Mouse (Mus musculus) hindbrain, embryonic 13.5 days (tissue): ENCODE results near the gene Styk1. TPM values are rescaled to one million over a fixed set of nuclear protein-coding genes. Genes with fewer than 3 reads are reported as not detected.
"Not testable (repeated sequence)": the region's sequence is repeated elsewhere in the genome, so short reads cannot be mapped to it uniquely, and the experiment has no call there.

Experiments
- ATAC-seq: fragments of 200-750 bp; cut with Nextera tagmentation; 2 replicates; pipeline ENCODE4 v1.8.0; 2017; ENCODE audit warnings: moderate TSS enrichment; ENCODE audit not compliant: low FRiP score
- H3K27ac ChIP-seq: fragments of 300-500 bp; sonication (generic); 2 replicates; pipeline ENCODE4 v1.5.1; 2015; ENCODE audit warnings: inconsistent platforms, mild to moderate bottlenecking, moderate library complexity
- H3K27me3 ChIP-seq: fragments of 300-500 bp; sonication (generic); 2 replicates; pipeline ENCODE4 v1.6.1; 2015; ENCODE audit warnings: mild to moderate bottlenecking, inconsistent platforms
- H3K36me3 ChIP-seq: fragments of 300-500 bp; sonication (generic); 2 replicates; pipeline ENCODE4 v1.6.1; 2015; ENCODE audit warnings: mild to moderate bottlenecking, inconsistent platforms
- H3K4me1 ChIP-seq: fragments of 300-500 bp; sonication (generic); replicated peaks from 2 replicates; pipeline ENCODE4 v1.6.1; 2015; ENCODE audit warnings: inconsistent platforms
- H3K4me2 ChIP-seq: fragments of 300-500 bp; sonication (generic); 2 replicates; pipeline ENCODE4 v1.6.1; 2015; ENCODE audit warnings: inconsistent platforms, mild to moderate bottlenecking, moderate library complexity
- H3K4me3 ChIP-seq: fragments of 300-500 bp; sonication (generic); 2 replicates; pipeline ENCODE4 v1.5.1; 2015; ENCODE audit warnings: mild to moderate bottlenecking, inconsistent platforms
- H3K9ac ChIP-seq: fragments of 300-500 bp; sonication (generic); 2 replicates; pipeline ENCODE4 v1.6.1; 2015; ENCODE audit warnings: mild to moderate bottlenecking, inconsistent platforms
- H3K9me3 ChIP-seq: fragments of 300-500 bp; sonication (generic); 2 replicates; pipeline ENCODE4 v1.6.1; 2016; ENCODE audit warnings: inconsistent platforms
- WGBS: fragments of 180-500 bp; shearing (Covaris S2); methylation state at CpG from one replicate; pipeline ENCODE4 v1.1.7; 2015; 5-methylcytosine and 5-hydroxymethylcytosine counted together
- polyA plus RNA-seq: library from polyadenylated mRNA; unstranded; fragments of >200 nt; fragmentation: Nextera tagmentation; extraction: Ambion mirVana; gene quantifications from 2 replicates; pipeline ENCODE4 v1.2.1, GENCODE M21; 2015

The Styk1 gene
- polyA plus RNA-seq, 1 experiment from 2014 or later = 2.7 TPM

GRCm38 (mm10) chr6:131304776-131305175 is 48.6 kb downstream of the Styk1 start:
- Histone ChIP-seq H3K27me3 (no peaks in the 10 kb centered on the region), H3K9me3 (no peaks in the 10 kb centered on the region), H3K36me3 (no peaks in the 10 kb centered on the region), H3K27ac (no peak overlapping the region), H3K4me1 (no peaks in the 10 kb centered on the region), H3K4me2 (no peak overlapping the region), H3K9ac (no peak overlapping the region), H3K4me3 (no peak overlapping the region)
- WGBS = 75% methylated on average over 3 of the region's 3 CpGs
- no peak for ATAC-seq

GRCm38 (mm10) chr6:131298531-131298930 is 54.9 kb downstream of the Styk1 start:
- Histone ChIP-seq H3K36me3 (no peaks in the 10 kb centered on the region), H3K4me2 (no peak overlapping the region), H3K27ac (no peak overlapping the region), H3K4me3 (no peak overlapping the region), H3K9me3 (no peaks in the 10 kb centered on the region), H3K9ac (no peak overlapping the region), H3K27me3 (0 out of 2 replicates have a peak, but pooled peaks cover 2% of the 10 kb centered on the region), H3K4me1 (no peaks in the 10 kb centered on the region)
- ATAC-seq = no peak

- WGBS = 87% methylated on average over 5 of the region's 5 CpGs
- H3K9ac ChIP-seq = no peak overlapping the region
- no peaks in the 10 kb centered on the region for H3K36me3 ChIP-seq
- no peak for ATAC-seq
- peaks cover 11% of the 10 kb centered on the region for H3K4me1 ChIP-seq
- no peak overlapping the region for H3K4me2 ChIP-seq
- 0 out of 2 replicates have a peak, but pooled peaks cover 2% of the 10 kb centered on the region for H3K27me3 ChIP-seq
- no peaks in the 10 kb centered on the region for H3K9me3 ChIP-seq
- no peak overlapping the region for H3K27ac ChIP-seq
- H3K4me3 ChIP-seq = no peak overlapping the region
Observed at GRCm38 (mm10) chr6:131294435-131295112, 58.8 kb downstream of the Styk1 start.

- Histone ChIP-seq H3K9me3 (no peaks in the 10 kb centered on the region), H3K27ac (no peak overlapping the region), H3K9ac (no peak overlapping the region), H3K36me3 (no peaks in the 10 kb centered on the region), H3K27me3 (0 out of 2 replicates have a peak, but pooled peaks cover 2% of the 10 kb centered on the region), H3K4me1 (peaks cover 11% of the 10 kb centered on the region), H3K4me3 (no peak overlapping the region), H3K4me2 (peak overlapping the region; percentile 60)
- 93% methylated on average over 5 of the region's 5 CpGs for WGBS
- ATAC-seq = no peak
Observed at GRCm38 (mm10) chr6:131293916-131294315, 59.5 kb downstream of the Styk1 start.

GRCm38 (mm10) chr6:131292991-131293788 is 60.2 kb downstream of the Styk1 start, which contains the start of gene Magohb:
TSS of gene Magohb (minus strand) at chr6:131293244.
- H3K9ac ChIP-seq = peak within 1 kb of the TSS; percentile 81
- H3K27me3 ChIP-seq = 0 out of 2 replicates have a peak, but pooled peaks cover 2% of the 10 kb centered on the region
- H3K4me2 ChIP-seq = peak within 1 kb of the TSS; percentile 69
- peaks cover 2% of the 10 kb centered on the region; the same call in 1 of the 2 replicates for H3K36me3 ChIP-seq
- peaks cover 11% of the 10 kb centered on the region for H3K4me1 ChIP-seq
- H3K4me3 ChIP-seq = peak within 1 kb of the TSS; percentile 63
- H3K27ac ChIP-seq = peak within 1 kb of the TSS; percentile 77
- WGBS = 2% methylated on average over 51 of the region's 51 CpGs
- H3K9me3 ChIP-seq = no peaks in the 10 kb centered on the region
- peak; percentile 92 for ATAC-seq

- Histone ChIP-seq H3K9ac (peak overlapping the region; percentile 81), H3K4me3 (peak overlapping the region; percentile 63), H3K4me2 (peak overlapping the region; percentile 69), H3K4me1 (peaks cover 11% of the 10 kb centered on the region), H3K27me3 (0 out of 2 replicates have a peak, but pooled peaks cover 2% of the 10 kb centered on the region), H3K36me3 (peaks cover 8% of the 10 kb centered on the region), H3K27ac (no peak overlapping the region; the same call in 1 of the 2 replicates), H3K9me3 (no peaks in the 10 kb centered on the region)
- WGBS = 29% methylated on average over 10 of the region's 10 CpGs
- peak; percentile 57 for ATAC-seq
Observed at GRCm38 (mm10) chr6:131292276-131292990, 61.0 kb downstream of the Styk1 start.

GRCm38 (mm10) chr6:131290430-131290829 is 63.0 kb downstream of the Styk1 start:
- H3K27ac ChIP-seq = no peak overlapping the region
- no peak overlapping the region for H3K9ac ChIP-seq
- peaks cover 20% of the 10 kb centered on the region for H3K36me3 ChIP-seq
- WGBS = 11% methylated on average over 2 of the region's 2 CpGs
- H3K4me2 ChIP-seq = no peak overlapping the region
- ATAC-seq = no peak
- no peaks in the 10 kb centered on the region for H3K9me3 ChIP-seq
- H3K4me1 ChIP-seq = peaks cover 11% of the 10 kb centered on the region
- H3K4me3 ChIP-seq = no peak overlapping the region
- H3K27me3 ChIP-seq = no peaks in the 10 kb centered on the region

GRCm38 (mm10) chr6:131278160-131278559 is 75.2 kb downstream of the Styk1 start:
- H3K4me2 ChIP-seq, ATAC-seq, H3K9ac ChIP-seq, H3K27me3 ChIP-seq, H3K4me1 ChIP-seq, H3K9me3 ChIP-seq, H3K4me3 ChIP-seq, H3K27ac ChIP-seq: not testable (repeated sequence)
- peaks cover 32% of the 10 kb centered on the region for H3K36me3 ChIP-seq
- 100% methylated on average over 2 of the region's 2 CpGs for WGBS

GRCm38 (mm10) chr6:131276659-131277058 is 76.7 kb downstream of the Styk1 start:
- no peak overlapping the region for H3K9ac ChIP-seq
- WGBS = 94% methylated on average over 4 of the region's 4 CpGs
- H3K4me1 ChIP-seq = no peaks in the 10 kb centered on the region
- no peak for ATAC-seq
- H3K9me3 ChIP-seq = no peaks in the 10 kb centered on the region
- no peak overlapping the region for H3K27ac ChIP-seq
- peaks cover 17% of the 10 kb centered on the region for H3K36me3 ChIP-seq
- H3K27me3 ChIP-seq = no peaks in the 10 kb centered on the region
- H3K4me3 ChIP-seq = no peak overlapping the region
- no peak overlapping the region for H3K4me2 ChIP-seq

- no peak for ATAC-seq
- no peak overlapping the region for H3K27ac ChIP-seq
- H3K36me3 ChIP-seq = peaks cover 6% of the 10 kb centered on the region
- H3K9ac ChIP-seq = no peak overlapping the region
- no peaks in the 10 kb centered on the region for H3K27me3 ChIP-seq
- H3K4me2 ChIP-seq = no peak overlapping the region
- H3K4me1 ChIP-seq = no peaks in the 10 kb centered on the region
- no peaks in the 10 kb centered on the region for H3K9me3 ChIP-seq
- no peak overlapping the region for H3K4me3 ChIP-seq
- WGBS = 90% methylated on average over 1 of the region's 1 CpGs
Observed at GRCm38 (mm10) chr6:131272311-131272710, 81.1 kb downstream of the Styk1 start.

GRCm38 (mm10) chr6:131270312-131270711 is 83.1 kb downstream of the Styk1 start:
- Histone ChIP-seq H3K9ac (no peak overlapping the region), H3K27ac (no peak overlapping the region), H3K9me3 (no peaks in the 10 kb centered on the region), H3K27me3 (no peaks in the 10 kb centered on the region), H3K36me3 (no peaks in the 10 kb centered on the region), H3K4me2 (no peak overlapping the region), H3K4me3 (no peak overlapping the region), H3K4me1 (no peaks in the 10 kb centered on the region)
- WGBS = 64% methylated on average over 1 of the region's 1 CpGs
- no peak for ATAC-seq

- no peaks in the 10 kb centered on the region for H3K9me3 ChIP-seq
- H3K36me3 ChIP-seq = no peaks in the 10 kb centered on the region
- no peak overlapping the region for H3K4me2 ChIP-seq
- H3K9ac ChIP-seq = no peak overlapping the region
- no peak overlapping the region for H3K27ac ChIP-seq
- H3K4me1 ChIP-seq = no peaks in the 10 kb centered on the region
- H3K4me3 ChIP-seq = no peak overlapping the region
- H3K27me3 ChIP-seq = no peaks in the 10 kb centered on the region
- 95% methylated on average over 2 of the region's 2 CpGs for WGBS
- no peak for ATAC-seq
Observed at GRCm38 (mm10) chr6:131269599-131269998, 83.8 kb downstream of the Styk1 start.
